Mouse (Mus musculus): ENCODE measurements around the gene Scgb1a1.

DNA sequence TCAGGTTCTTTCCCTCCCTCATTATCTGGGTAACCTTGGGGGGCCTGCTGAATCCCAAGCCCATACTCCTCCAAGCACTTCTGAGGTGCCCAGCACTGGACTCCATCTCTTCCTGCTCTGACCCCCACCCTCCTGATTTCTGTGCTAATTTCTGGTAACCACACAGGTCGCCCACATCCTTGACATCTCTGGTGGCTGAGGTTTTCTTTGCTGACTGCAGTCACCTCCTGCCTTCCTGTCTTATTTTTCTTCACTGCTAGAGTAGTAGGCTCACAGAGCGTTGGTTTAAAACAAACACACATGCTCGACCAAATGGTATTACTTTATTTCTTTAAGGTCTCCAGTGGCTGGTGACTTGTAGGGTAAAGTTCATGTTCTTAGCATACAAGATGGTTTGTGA is 49.6 kb downstream of the Scgb1a1 start:
- TF ChIP-seq CTCF (IDR thresholded peaks at IDR 0.05; ENCODE audit: low read depth) (no peak), EP300 (optimal IDR thresholded peaks at IDR 0.05) (no peak)
